Mouse (Mus musculus): ENCODE data around the gene Zfyve19.
A peak's percentile ranks its signal among the peaks of the same experiment; 100 is the strongest.

The Zfyve19 gene

DNA sequence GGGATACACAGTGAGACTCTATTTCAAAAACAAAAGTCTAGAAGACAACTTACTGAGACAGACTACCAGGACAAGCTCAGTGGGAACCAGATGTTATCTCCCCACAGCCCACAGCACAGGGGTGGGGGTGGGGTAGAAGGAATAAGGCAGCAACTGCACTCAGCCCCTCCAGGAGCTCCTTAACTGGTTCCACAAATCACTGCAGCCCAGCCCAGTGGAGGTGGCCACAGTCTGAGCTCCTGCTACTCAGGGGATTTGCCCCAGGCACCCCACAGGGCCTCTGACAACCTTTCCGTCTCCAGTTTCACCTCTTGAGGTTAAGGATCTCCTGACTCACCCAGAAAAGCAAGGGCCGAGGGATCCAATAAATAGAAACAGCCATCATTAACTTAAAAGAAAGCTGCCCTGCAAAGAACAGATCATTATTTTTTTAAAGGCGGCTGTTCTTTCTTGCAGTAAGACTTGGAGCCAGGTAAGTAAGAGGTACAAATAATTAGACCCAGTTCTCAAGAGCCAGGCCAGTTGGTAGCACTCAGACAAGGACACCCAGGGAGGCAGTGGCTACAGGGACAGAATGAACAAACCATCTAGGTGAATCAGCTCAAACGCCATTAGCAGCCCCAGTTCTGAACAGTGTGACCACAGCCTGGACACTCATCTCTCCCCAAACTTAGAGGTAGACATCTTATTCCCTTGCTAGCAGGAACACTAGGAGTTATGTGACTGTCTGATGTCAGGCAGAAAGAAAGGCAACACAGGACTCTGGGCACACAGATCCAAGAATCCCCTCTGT lies 11.9 kb upstream of the Zfyve19 start:
- peak; percentile 32 for DNase-seq (ENCODE audit: low read depth)

- no peak for DNase-seq (ENCODE audit: low read depth)
Measured at GRCm38 (mm10) chr2:119197493-119197892, 10.9 kb upstream of the Zfyve19 start.

DNA sequence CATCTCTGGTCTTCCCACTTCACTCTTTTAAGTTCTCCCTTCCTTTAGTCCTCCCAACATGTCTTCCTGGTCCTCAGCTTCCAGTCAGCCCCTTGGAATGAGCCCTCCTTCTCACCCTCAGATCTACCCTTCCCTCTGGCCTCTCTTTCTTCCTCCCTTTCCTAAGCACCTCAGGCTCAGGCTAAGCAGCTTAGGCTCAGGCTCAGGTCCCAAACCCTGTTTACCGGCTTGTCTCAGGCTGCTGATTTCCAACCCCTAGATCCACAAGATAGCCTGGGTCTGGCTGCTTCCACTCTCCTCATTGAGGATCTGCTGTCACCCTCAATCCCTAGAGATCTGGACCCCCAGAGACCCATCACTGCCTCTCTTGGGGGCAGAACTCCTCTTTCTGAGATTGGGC lies 10.4 kb upstream of the Zfyve19 start:
- no peak for DNase-seq (ENCODE audit: low read depth)

- DNase-seq (ENCODE audit: low read depth): no peak
Measured at GRCm38 (mm10) chr2:119198934-119199333, 9.5 kb upstream of the Zfyve19 start.

DNA sequence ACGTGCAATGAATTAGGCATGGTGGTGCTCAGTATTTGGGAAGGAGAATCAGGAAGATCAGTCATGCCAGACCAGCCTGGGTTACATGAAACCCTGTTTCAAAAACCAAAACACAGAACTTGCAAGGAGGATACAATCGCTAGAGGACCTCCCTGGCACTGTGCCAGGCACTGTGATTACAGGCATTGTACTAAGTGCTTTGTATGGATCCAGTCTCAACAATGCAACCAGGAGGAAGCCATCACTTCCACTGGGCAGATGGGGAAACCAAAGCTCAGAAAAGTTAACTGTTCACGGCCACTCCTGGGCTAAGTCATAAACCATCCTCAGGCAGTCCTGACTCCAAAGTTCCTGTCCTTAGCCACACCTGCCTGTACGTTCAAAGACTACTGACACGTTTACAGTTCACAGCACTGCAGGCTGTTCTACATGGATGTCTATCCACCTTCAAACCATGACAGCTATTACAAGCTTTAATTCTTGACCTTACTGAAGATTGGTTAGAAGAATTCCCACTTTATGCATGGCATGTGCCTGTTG lies 5.4 kb upstream of the Zfyve19 start:
- no peak for DNase-seq (ENCODE audit: low read depth)

DNA sequence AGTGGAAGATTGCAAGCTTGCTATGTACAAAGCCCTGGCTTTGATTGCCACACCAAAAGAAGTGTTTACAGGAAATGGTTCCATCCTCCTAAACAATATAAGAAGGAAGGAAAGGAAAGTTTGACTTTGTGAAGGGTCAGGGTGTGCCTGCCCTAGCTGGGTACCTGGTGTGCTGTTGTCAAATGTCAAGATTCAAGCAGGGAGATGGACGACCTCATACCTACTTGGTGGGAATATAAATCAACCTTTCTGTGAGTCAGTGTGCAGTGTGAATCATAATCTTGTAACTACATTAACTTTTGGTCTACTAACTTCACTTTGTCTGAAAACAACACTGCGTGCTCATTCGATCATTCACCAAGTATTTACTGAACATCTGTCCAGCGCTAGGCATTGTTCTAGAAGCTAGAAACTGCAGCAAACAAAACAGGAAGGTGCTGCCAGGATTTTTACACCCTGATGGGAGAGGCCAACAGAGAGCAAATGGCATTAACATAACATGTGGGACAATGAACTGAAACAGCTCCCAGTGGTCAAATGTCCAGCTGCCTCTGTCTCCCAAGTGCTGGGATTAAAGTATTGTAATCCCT lies 4.5 kb upstream of the Zfyve19 start:
- DNase-seq (ENCODE audit: low read depth): peak; percentile 22

GRCm38 (mm10) chr2:119207961-119208343 lies 465 bp upstream of the Zfyve19 start:
- DNase-seq (ENCODE audit: low read depth): peak; percentile 6

- no peak for DNase-seq (ENCODE audit: low read depth)
Measured at GRCm38 (mm10) chr2:119209176-119209507, 725 bp downstream of the Zfyve19 start.

- no peak for DNase-seq (ENCODE audit: low read depth)
Measured at GRCm38 (mm10) chr2:119229775-119230704, 21.6 kb downstream of the Zfyve19 start, which contains the start of gene Ppp1r14d. Ppp1r14d (minus strand) TSS chr2:119229906.

DNA sequence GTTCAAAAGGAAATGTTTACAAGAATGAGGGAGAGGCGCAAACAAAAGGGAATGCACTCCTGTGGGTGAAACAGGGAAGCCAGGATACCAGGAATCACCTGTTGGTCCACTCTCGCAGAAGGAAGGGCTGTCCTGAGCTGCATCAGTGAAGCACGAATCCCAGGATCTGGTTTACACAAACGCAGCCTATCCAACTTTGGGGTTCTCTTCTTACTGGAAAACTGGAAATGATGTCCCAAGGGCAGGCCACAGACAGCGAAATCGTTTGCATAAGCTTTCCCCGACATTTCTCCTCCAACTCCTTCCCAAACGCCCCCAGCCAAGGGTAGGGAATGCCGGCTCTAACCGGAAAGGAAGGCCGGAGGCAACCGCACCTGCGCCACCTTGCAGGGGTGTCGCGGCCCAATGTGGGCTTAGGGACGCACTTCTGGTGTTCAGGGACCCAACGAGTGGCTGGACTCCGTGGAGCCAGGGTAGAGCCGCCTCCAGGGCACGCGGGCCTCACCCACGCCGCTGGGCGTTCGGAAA lies 28.3 kb downstream of the Zfyve19 start:
- no peak for DNase-seq (ENCODE audit: low read depth)

DNA sequence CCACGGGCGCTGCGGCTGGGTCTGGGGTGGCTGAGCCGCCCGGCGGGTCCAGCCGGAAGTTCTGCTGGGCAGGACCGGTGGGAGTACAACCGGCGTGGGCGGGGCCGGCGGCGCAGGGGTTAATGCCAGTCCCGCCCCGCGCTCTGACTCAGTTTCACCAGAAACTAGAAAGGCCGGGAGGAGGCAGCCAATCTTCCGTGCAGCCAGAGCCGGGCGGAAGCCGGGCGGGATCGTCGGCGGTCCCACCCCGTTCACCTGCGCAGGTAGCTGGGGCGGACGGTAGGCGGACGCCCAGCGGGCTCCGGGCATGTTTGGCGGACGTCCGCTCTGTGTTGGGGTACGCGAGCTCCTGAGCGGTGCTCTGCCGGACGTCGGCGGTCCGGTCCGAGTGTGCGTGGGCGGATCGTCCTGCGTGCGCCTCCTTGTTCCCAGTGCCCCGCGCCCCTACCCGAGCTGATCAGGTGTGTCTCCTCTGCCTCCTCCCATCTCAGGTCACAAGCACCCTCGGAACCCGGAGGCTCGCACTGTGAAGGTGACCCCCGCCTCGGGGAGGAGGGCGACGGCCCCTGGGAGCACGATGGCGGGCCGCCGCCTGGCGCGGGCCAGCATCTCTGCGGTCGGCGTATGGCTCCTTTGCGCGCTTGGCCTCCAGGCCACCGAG lies 28.9 kb downstream of the Zfyve19 start, which contains the start of gene Spint1:
Gene Spint1 (plus strand): TSS at position 153 of the 661 bp plus-strand sequence.
- no peak for DNase-seq (ENCODE audit: low read depth)

- DNase-seq (ENCODE audit: low read depth): no peak
Measured at GRCm38 (mm10) chr2:119237871-119238220, 29.4 kb downstream of the Zfyve19 start.

DNA sequence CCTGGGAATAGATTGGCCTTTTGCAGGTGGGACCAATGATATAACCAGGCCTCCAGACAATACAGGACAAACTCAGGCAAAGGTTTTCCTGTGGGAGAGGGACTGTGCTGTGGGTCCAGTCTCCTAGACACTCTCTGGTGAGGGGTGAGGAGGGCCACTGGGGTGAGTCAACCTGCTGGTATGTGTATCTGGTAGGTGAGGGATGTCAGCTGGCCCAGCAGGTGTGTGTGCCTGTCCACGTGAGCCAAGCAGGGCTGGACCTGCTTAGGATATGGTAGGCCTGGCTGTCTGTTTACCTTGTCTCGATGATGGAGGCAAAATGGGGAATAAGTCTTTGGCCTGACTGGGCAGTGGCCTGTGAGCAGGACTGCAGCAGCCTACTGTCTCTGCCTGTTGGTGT lies 30.3 kb downstream of the Zfyve19 start:
- no peak for DNase-seq (ENCODE audit: low read depth)

DNA sequence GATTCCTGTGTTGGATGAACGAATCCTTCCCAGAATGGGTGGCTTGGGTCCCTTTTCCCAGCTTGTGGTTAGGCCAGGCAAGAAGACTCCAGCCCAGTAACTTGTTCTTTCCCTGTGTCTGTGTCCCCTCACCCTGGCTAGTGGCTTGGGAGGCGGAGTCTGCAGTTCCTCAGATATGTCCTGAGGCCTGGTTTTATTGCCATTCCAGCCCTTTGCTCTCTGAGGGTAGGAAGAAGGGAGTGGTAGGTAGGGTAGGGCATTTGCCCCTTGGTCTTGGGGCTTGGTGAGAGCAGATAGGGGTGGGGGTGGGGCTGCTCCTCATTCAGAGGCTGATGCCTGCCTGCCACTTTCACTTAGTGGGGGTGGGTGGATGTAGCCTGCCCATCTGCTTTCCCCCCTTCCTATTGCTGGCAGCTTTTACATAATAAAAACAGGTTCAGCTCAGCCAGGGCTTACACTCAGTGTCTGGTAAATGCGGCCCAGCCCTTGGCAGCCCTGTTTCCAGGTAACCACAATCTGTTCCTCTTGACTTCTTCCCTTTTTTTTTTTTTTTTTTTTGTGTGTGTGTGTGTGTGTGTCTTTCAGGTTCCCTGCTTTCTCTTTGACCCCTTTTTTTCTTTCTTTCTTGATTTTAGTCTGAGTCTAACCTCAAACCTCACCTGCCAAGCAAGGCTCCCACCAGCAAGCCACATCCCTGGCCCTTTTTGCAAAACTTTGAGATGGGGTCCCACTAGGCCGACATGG lies 31.8 kb downstream of the Zfyve19 start:
- no peak for DNase-seq (ENCODE audit: low read depth)

DNA sequence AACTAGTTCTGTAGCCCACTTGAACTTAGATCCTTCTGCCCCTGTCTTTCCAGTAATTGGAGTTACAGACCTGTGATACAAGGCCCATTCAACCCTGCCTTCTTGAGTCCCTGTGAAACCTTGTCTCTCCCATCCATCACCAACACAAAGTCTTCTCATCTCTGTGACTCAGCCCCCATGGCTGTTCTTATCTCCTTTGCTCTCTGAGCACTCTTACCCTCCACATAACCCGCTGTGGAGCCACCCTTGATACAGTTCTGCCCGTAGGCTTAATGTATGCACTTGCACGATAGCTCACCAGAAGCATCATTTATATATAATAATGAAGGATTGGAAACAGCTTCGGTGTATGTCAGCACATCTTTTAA lies 32.4 kb downstream of the Zfyve19 start:
- no peak for DNase-seq (ENCODE audit: low read depth)

DNA sequence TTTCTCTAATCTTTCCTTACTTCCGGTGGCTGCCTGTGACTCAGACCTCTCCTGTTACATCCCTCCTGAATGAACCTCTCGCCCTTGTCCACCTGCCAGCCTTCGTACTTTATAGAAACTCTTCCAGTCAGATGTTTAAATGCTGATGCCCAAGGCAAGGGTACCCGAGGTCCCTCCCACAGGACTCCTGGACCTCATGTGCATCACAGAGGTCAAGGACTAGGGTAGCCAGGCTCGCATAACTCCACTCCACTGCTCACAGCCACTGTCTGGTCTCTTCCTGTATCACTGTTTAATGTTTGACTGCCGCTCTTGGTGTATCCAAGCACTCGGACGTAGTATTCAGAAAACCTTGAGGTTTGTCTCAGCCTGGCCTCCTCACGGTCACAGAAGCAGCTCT lies 34.1 kb downstream of the Zfyve19 start:
- DNase-seq (ENCODE audit: low read depth): peak; percentile 27

DNA sequence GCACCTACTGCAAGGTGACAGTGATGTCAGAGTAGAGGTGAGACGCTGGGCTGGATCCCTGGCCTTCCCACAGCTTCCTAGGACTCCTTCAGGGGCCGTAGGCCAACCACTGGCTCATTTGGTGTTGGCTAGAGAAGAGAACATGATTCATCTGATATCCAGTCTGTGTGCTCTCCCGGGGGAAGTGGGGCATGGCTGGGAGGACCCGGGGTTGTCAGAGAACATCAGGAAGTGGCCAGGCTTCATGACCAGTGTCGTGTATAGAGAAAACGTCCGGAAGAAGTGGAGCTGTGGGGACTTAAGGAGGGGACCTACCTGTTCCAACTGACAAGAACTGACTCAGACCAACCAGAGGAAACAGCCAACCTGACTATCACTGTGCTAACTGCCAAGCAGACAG lies 36.8 kb downstream of the Zfyve19 start:
- no peak for DNase-seq (ENCODE audit: low read depth)

DNA sequence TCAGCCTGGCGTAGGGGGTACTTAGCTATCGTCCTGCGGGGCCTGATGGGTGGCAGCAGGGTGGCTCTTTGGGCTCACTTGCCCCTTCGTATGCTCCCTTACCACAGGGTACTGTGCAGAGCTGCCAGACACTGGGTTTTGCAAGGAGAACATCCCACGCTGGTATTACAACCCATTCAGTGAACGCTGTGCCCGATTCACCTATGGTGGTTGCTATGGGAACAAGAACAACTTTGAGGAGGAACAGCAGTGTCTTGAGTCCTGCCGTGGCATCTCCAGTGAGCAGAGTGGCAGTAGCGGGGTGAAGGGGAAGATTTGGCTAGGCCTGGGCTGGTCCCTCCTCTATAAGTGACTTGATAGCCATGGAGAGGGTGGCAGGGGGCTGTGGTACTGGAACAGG lies 39.5 kb downstream of the Zfyve19 start:
- DNase-seq (ENCODE audit: low read depth): no peak

DNA sequence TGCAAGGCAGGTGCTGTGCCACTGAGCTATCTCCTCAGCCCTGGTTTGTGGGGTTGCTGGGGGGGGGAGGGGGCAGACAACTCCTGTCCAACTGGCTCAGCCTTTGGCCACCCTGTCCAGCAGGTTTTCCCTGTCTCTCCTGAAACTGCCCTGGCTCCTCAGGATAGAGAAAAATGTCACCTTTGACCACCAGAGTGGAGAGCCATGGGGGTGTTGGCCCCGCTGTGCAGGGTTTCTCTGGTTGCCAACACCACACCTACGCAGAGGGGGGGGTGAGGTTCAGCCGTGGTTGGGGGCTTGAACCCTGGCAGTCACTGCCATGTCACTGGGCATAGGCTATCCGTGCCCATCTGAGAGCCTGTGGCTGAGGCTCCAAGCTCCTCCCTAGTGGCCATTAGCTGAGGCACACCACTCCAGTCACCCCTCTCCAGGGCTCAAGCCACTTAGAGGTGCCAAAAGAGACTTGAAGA lies 41.2 kb downstream of the Zfyve19 start:
- no peak for DNase-seq (ENCODE audit: low read depth)

DNA sequence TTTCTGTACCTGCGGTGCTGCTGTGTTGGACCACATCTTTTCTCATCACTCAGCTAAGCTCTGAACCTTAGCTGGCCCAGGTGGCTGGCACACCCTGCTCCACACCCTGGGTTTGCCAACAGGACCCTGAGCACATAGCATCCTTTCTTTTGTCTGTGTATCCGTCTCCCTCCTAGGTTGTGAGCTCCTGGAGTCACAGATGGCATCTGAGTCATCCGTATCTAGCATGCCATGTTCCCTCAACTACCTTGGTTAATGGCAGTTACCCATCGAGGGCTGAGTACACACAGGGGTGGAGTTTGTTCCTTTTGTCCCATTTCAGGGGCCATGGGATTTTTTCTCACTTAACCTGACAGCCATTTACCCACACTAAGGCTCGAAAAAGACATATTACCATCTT lies 42.0 kb downstream of the Zfyve19 start:
- DNase-seq (ENCODE audit: low read depth): no peak

Measured in NIH3T3 (cell line).